Mouse (Mus musculus): ENCODE results near the gene Gpr3.

DNA sequence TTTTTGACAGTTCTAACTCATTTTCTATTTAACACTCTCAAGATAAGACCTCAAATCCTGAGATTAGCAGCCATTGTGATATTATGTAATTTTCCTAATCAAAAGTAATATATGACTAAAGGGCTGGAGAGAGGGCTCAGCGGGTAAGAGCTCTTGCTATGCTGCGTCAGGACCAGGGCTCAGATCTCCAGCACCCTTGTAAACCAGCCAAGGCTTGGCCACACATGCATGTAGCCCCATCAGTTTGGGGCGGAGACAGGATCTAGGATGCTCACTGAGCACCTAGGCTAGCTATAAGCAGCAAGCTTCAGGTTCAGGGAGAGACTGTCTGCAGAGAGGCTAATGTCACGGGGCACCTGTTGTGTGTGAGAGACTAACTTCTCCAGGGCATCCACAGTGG is 39.9 kb downstream of the Gpr3 start:
- TF ChIP-seq POLR2A (IDR thresholded peaks at IDR 0.05; ENCODE audit: low read depth, low read length): no peak
- no peak for TF ChIP-seq CTCF (IDR thresholded peaks at IDR 0.05; ENCODE audit: borderline replicate concordance, insufficient read depth, low read length)

Data from embryonic fibroblast, embryonic 13.5 days (primary cell).